Mouse (Mus musculus) limb, embryonic 13.5 days (tissue): ENCODE data around the gene Kdm6b. TPM values are rescaled to one million over a fixed set of nuclear protein-coding genes. Genes with fewer than 3 reads are reported as not detected.
"Not testable (repeated sequence)": the region's sequence is repeated elsewhere in the genome, so short reads cannot be mapped to it uniquely, and the experiment has no call there.

ENCODE experiments used
- ATAC-seq: fragments of 200-750 bp; cut with Nextera tagmentation; 2 replicates; pipeline ENCODE4 v1.8.0; 2017; ENCODE audit warnings: low read depth, moderate number of reproducible peaks, moderate TSS enrichment; ENCODE audit not compliant: low FRiP score
- H3K27ac ChIP-seq: fragments of 300-500 bp; sonication (generic); 2 replicates; pipeline ENCODE4 v1.5.1; 2015; ENCODE audit warnings: inconsistent platforms, mild to moderate bottlenecking, moderate library complexity
- H3K27me3 ChIP-seq: fragments of 300-500 bp; sonication (generic); 2 replicates; pipeline ENCODE4 v1.6.1; 2015; ENCODE audit warnings: mild to moderate bottlenecking, inconsistent platforms
- H3K36me3 ChIP-seq: fragments of 300-500 bp; sonication (generic); 2 replicates; pipeline ENCODE4 v1.6.1; 2015; ENCODE audit warnings: inconsistent platforms, mild to moderate bottlenecking, moderate library complexity
- H3K4me1 ChIP-seq: fragments of 300-500 bp; sonication (generic); 2 replicates; pipeline ENCODE4 v1.6.1; 2015; ENCODE audit warnings: inconsistent platforms
- H3K4me2 ChIP-seq: fragments of 300-500 bp; sonication (generic); replicated peaks from 2 replicates; pipeline ENCODE4 v1.6.1; 2015; ENCODE audit warnings: inconsistent platforms, mild to moderate bottlenecking, moderate library complexity
- H3K4me3 ChIP-seq: fragments of 300-500 bp; sonication (generic); 2 replicates; pipeline ENCODE4 v1.5.1; 2015; ENCODE audit warnings: moderate library complexity, mild to moderate bottlenecking, inconsistent platforms
- H3K9ac ChIP-seq: fragments of 300-500 bp; sonication (generic); 2 replicates; pipeline ENCODE4 v1.6.1; 2015; ENCODE audit warnings: mild to moderate bottlenecking, inconsistent platforms
- H3K9me3 ChIP-seq: fragments of 300-500 bp; sonication (generic); 2 replicates; pipeline ENCODE4 v1.6.1; 2016; ENCODE audit warnings: inconsistent platforms
- WGBS: fragments of 180-500 bp; shearing (Covaris S2); methylation state at CpG from one replicate; pipeline ENCODE4 v1.1.7; 2015; 5-methylcytosine and 5-hydroxymethylcytosine counted together
- polyA plus RNA-seq: library from polyadenylated mRNA; unstranded; fragments of >200 nt; fragmentation: Nextera tagmentation; extraction: Ambion mirVana; gene quantifications from 2 replicates; pipeline ENCODE4 v1.2.1, GENCODE M21; 2015

The Kdm6b gene
- polyA plus RNA-seq, 1 experiment from 2014 or later: 47.3 TPM

- 18% methylated on average over 22 of the region's 22 CpGs for WGBS
- H3K4me3 ChIP-seq: no peak overlapping the region
- 0 out of 2 replicates have a peak overlapping the region, but pooled peaks have one; percentile 32 for H3K9ac ChIP-seq
- peaks cover 51% of the 10 kb centered on the region for H3K4me1 ChIP-seq
- no peak overlapping the region for H3K4me2 ChIP-seq
- H3K27me3 ChIP-seq: no peaks in the 10 kb centered on the region
- no peak overlapping the region for H3K27ac ChIP-seq
- peak; percentile 49; the same call in 1 of the 2 replicates for ATAC-seq
- H3K9me3 ChIP-seq: no peaks in the 10 kb centered on the region
- peaks cover 68% of the 10 kb centered on the region for H3K36me3 ChIP-seq
Measured at GRCm38 (mm10) chr11:69401210-69401637, 12.3 kb downstream of the Kdm6b start.

GRCm38 (mm10) chr11:69400083-69400850 lies 13.2 kb downstream of the Kdm6b start:
- 79% methylated on average over 25 of the region's 25 CpGs for WGBS
- Histone ChIP-seq H3K36me3 (peaks cover 59% of the 10 kb centered on the region), H3K4me2 (peak overlapping the region; percentile 41), H3K27me3 (no peaks in the 10 kb centered on the region), H3K9me3 (no peaks in the 10 kb centered on the region), H3K4me3 (no peak overlapping the region), H3K27ac (no peak overlapping the region), H3K4me1 (peaks cover 52% of the 10 kb centered on the region), H3K9ac (peak overlapping the region; percentile 60; the same call in 1 of the 2 replicates)
- ATAC-seq: no peak

- Histone ChIP-seq H3K9me3 (no peaks in the 10 kb centered on the region), H3K9ac (peak overlapping the region; percentile 60), H3K4me2 (peak overlapping the region; percentile 87), H3K27me3 (no peaks in the 10 kb centered on the region), H3K36me3 (peaks cover 50% of the 10 kb centered on the region), H3K4me3 (0 out of 2 replicates have a peak overlapping the region, but pooled peaks have one; percentile 15), H3K4me1 (peaks cover 53% of the 10 kb centered on the region), H3K27ac (no peak overlapping the region)
- no peak for ATAC-seq
- 19% methylated on average over 66 of the region's 66 CpGs for WGBS
Measured at GRCm38 (mm10) chr11:69399201-69400082, 14.0 kb downstream of the Kdm6b start.

- Histone ChIP-seq H3K27me3 (no peaks in the 10 kb centered on the region), H3K4me2 (peak overlapping the region; percentile 87), H3K27ac (peak overlapping the region; percentile 22; the same call in 1 of the 2 replicates), H3K9ac (peak overlapping the region; percentile 60), H3K4me1 (peaks cover 57% of the 10 kb centered on the region), H3K4me3 (peak overlapping the region; percentile 66), H3K36me3 (peaks cover 42% of the 10 kb centered on the region), H3K9me3 (no peaks in the 10 kb centered on the region)
- no peak for ATAC-seq
- 20% methylated on average over 21 of the region's 21 CpGs for WGBS
Measured at GRCm38 (mm10) chr11:69398486-69399200, 14.8 kb downstream of the Kdm6b start.

DNA sequence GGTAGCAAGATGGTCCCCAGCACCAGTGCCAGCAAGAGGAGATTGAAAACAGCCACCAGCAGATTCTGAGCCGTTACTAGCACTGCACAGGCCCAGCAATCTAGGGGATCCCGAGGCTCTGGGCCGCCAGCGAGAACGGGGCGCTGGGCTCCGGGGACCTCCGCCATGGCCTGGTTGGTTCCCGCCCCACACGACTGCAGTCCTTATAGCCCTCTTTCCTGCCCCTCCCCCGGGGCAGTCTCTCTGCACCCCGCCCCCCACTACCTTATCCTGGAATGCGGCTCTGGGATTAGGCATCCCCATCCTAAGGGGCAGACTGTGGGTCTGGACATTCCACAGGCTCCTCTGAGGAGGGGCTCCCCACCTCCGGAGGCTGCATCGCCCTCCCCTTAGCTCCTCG lies 15.4 kb downstream of the Kdm6b start, which contains the start of gene Tmem88:
TSS of gene Tmem88 (minus strand) at position 176 of the 400 bp plus-strand sequence.
- Histone ChIP-seq H3K27ac (peak within 1 kb of the TSS; percentile 65), H3K4me1 (peaks cover 57% of the 10 kb centered on the region)
- no peak for ATAC-seq

GRCm38 (mm10) chr11:69397581-69398057 lies 15.9 kb downstream of the Kdm6b start:
- WGBS: 5% methylated on average over 24 of the region's 24 CpGs
- Histone ChIP-seq H3K4me1 (peaks cover 57% of the 10 kb centered on the region), H3K27me3 (no peaks in the 10 kb centered on the region), H3K27ac (peak overlapping the region; percentile 65), H3K9ac (peak overlapping the region; percentile 60), H3K4me3 (peak overlapping the region; percentile 66), H3K36me3 (peaks cover 32% of the 10 kb centered on the region), H3K4me2 (peak overlapping the region; percentile 87), H3K9me3 (no peaks in the 10 kb centered on the region)
- no peak for ATAC-seq

More for the DNA sequence above, 15.4 kb downstream of the Kdm6b start, which contains the start of gene Tmem88:
- Histone ChIP-seq H3K36me3 (peaks cover 37% of the 10 kb centered on the region), H3K4me3 (peak within 1 kb of the TSS; percentile 66), H3K9me3 (no peaks in the 10 kb centered on the region), H3K4me2 (peak within 1 kb of the TSS; percentile 87), H3K27me3 (no peaks in the 10 kb centered on the region), H3K9ac (peak within 1 kb of the TSS; percentile 60)
- 5% methylated on average over 16 of the region's 16 CpGs for WGBS

GRCm38 (mm10) chr11:69396772-69397171 lies 16.7 kb downstream of the Kdm6b start:
- Histone ChIP-seq H3K27me3 (no peaks in the 10 kb centered on the region), H3K4me2 (peak overlapping the region; percentile 87), H3K4me1 (peaks cover 57% of the 10 kb centered on the region), H3K9me3 (no peaks in the 10 kb centered on the region), H3K9ac (peak overlapping the region; percentile 85), H3K4me3 (peak overlapping the region; percentile 66), H3K27ac (peak overlapping the region; percentile 28; the same call in 1 of the 2 replicates), H3K36me3 (peaks cover 30% of the 10 kb centered on the region)
- ATAC-seq: no peak
- 45% methylated on average over 11 of the region's 11 CpGs for WGBS

DNA sequence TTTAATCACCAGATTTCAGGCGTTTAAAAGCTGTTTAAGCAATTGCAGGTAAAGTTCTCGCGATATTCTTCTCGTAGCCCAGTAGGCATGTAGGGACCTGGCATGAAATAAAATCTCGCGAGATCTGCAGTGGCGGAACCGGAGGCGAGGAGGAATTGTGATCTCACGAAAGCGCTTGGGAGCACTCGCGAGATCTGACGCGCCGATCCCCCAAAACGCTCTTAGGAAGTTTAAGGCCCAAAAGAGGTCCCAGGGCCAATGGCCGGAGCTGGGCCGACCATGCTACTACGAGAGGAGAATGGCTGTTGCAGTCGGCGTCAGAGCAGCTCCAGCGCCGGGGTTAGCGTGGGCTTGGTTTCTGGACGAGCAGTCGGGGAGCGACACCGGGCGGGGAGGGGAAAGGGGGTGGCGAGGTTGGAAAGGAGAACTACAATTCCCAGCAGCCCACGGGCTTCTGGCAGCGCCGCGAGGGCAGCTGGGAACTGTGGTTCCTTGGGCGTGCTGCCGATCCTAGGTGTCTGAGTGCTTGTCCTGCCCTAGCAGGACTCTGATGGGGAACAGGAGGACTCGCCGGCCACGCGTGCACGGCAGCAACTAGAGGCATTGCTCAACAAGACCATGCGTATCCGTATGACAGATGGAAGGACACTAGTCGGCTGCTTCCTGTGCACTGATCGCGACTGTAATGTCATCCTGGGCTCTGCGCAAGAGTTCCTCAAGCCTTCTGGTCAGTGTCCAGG lies 17.7 kb downstream of the Kdm6b start:
- Histone ChIP-seq H3K4me2 (peak overlapping the region; percentile 87), H3K9me3 (no peaks in the 10 kb centered on the region), H3K36me3 (peaks cover 20% of the 10 kb centered on the region), H3K27ac (peak overlapping the region; percentile 96), H3K4me1 (peaks cover 49% of the 10 kb centered on the region), H3K27me3 (no peaks in the 10 kb centered on the region), H3K4me3 (peak overlapping the region; percentile 66), H3K9ac (peak overlapping the region; percentile 85)
- WGBS: under 1% methylated on average over 48 of the region's 48 CpGs
- ATAC-seq: peak; percentile 91

DNA sequence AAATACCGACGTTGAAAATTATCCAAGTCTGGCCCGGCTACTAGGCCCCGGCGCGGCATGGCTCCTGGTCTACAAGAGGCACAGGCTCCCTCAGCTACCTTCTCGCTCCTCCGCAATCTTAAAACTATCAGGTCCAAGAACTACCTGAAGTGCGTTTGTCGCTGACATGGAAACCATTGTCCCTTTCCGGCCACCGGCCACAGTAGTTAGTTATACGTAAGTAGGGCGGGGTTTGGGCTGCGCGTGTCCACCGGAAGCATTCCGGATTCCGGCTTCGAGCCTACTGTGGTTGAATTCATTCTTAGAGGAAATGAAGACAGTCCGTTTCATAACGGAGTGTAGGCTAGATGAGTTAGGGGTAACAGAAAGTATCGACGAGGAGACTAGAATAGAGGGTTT lies 18.2 kb downstream of the Kdm6b start, which contains the start of the genes Naa38 and Cyb5d1:
TSS of gene Naa38 (plus strand) at position 253 of the 399 bp plus-strand sequence.
TSS of gene Cyb5d1 (minus strand) at position 397 of the 399 bp plus-strand sequence.
- H3K9me3 ChIP-seq, H3K27me3 ChIP-seq: not testable (repeated sequence)
- H3K9ac ChIP-seq: peak within 1 kb of the TSS; percentile 85
- peak; percentile 71 for ATAC-seq
- peak within 1 kb of the TSS; percentile 96 for H3K27ac ChIP-seq
- WGBS: under 1% methylated on average over 24 of the region's 24 CpGs
- H3K4me2 ChIP-seq: peak within 1 kb of the TSS; percentile 87
- peaks cover 14% of the 10 kb centered on the region for H3K36me3 ChIP-seq
- peak within 1 kb of the TSS; percentile 66 for H3K4me3 ChIP-seq
- peaks cover 44% of the 10 kb centered on the region for H3K4me1 ChIP-seq

- Histone ChIP-seq H3K4me3 (peak overlapping the region; percentile 66), H3K9ac (peak overlapping the region; percentile 82), H3K27ac (peak overlapping the region; percentile 96; the same call in 1 of the 2 replicates), H3K4me2 (peak overlapping the region; percentile 76), H3K4me1 (peaks cover 44% of the 10 kb centered on the region)
- H3K27me3 ChIP-seq, H3K9me3 ChIP-seq, H3K36me3 ChIP-seq, ATAC-seq: not testable (repeated sequence)
- 2% methylated on average over 31 of the region's 31 CpGs for WGBS
Measured at GRCm38 (mm10) chr11:69394591-69395167, 18.8 kb downstream of the Kdm6b start.
